Mouse (Mus musculus) lung, postnatal 10 days (tissue): ENCODE results near the gene Fam8a1.

Experiments used
- DNase-seq: peaks from one replicate; pipeline ENCODE4 v3.0.0; 2021

The Fam8a1 gene

DNA sequence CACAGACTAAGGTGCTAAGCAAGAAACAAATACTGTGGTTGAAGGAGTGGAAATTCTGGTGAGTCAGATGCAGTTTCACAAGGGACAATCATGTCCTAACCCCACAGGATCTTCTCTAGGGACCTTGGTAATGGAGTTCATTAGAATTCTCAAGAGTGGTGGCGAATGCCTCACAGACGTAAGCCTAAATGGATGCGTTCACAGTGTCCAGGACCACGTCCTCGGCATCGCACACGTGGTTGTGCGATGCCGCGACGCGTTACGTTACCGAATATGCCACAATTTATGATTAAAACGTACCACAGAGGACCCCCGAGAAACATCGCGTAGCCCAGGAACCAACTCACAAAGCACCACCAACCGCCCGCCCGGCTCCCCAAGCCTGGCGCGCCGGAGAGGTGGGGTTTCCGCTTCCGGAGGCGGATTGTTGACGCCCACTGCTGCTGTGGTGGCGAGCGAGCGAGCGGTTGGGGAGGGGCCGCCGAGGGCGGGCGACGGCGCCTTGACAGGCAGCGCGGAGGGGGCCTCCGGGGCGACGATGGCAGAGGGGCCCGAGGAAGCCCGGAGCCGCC is at the start of gene Fam8a1:
Gene Fam8a1, plus strand, starts transcription at position 475 of the 572 bp plus-strand sequence.
- peak; percentile 95 for DNase-seq

- DNase-seq: peak; percentile 53
Measured at GRCm38 (mm10) chr13:46619633-46620032, 49.7 kb upstream of the Fam8a1 start.

GRCm38 (mm10) chr13:46620964-46621757 is 48.2 kb upstream of the Fam8a1 start:
- no peak for DNase-seq

DNA sequence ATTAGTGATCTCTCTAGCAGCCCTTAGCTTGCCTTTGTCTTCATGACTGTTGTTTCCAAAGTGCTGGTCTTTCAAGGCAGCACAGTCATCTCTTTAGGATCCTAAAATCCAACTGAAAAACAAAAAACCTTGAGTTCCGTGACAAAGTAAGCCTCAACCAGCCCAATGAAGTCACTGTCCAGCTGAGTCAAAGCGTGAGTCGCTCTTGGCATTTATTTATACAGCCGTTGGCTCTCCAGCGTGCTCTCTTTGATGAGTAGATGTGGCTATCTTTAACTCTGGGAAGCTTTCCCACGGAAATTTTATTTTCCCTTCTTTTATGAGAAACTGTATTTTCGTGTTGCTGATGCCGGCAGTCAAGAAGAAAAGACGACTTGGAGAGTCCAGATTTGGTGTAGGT is 42.7 kb upstream of the Fam8a1 start:
- peak; percentile 30 for DNase-seq

- peak; percentile 81 for DNase-seq
Measured at GRCm38 (mm10) chr13:46627841-46628240, 41.5 kb upstream of the Fam8a1 start.

- DNase-seq: no peak
Measured at GRCm38 (mm10) chr13:46629391-46629790, 39.9 kb upstream of the Fam8a1 start.

- no peak for DNase-seq
Measured at GRCm38 (mm10) chr13:46632796-46633195, 36.5 kb upstream of the Fam8a1 start.

DNA sequence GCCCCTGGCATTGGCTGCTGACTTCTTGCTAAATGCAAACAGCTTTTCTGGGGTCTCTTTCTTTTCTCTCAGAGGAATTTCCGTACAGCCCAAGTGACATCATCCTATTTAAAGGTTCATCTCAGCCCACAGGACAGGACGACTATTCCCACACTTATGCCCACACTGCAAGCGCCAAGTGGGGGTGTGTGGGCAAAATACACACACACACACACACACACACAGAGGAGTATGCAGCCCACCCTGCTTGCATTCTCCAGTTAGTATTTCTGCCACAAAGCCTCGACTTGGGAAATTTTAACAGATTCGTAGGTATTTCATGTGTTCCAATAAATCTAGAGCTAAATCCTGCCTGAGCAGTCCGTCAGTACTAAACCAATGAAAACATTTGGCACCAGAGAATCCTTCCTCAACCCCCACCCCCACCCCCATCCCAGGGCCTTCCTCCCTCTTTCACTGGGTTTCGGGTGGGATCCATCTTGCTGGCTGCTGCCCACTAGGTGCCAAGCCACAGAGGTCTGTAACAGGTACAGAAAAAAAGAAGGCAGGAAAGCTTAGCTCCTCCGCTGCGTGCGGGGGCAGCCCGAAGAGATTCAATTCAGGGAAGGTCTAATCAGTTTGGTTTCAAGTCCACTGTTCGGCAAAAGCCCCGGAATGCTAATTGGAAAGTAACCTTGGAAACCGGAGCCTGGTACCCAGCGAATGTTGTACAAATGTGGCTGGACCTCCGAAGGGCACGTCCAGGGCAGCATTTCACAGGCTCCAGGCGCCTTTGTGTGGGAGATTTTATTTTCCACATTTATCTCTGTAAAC is 35.8 kb upstream of the Fam8a1 start:
- no peak for DNase-seq

DNA sequence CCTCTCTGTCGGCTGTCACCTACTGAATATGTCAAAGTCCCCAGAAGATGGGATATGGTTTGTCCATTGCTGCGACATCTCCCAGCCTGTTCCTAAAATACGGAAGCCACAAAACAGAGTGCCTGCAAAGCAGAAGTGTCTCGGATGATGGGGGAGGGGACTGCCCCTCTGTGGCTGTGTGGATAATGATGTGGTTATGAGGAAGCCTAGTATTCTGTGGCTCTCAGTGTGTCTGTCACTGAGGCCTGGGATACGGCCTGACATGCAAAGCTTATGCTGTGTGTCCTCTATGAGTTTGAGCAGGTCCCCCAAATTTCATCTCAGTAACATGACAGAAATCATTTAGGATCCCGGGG is 35.2 kb upstream of the Fam8a1 start:
- no peak for DNase-seq

GRCm38 (mm10) chr13:46640608-46641468 is 28.5 kb upstream of the Fam8a1 start:
- no peak for DNase-seq

DNA sequence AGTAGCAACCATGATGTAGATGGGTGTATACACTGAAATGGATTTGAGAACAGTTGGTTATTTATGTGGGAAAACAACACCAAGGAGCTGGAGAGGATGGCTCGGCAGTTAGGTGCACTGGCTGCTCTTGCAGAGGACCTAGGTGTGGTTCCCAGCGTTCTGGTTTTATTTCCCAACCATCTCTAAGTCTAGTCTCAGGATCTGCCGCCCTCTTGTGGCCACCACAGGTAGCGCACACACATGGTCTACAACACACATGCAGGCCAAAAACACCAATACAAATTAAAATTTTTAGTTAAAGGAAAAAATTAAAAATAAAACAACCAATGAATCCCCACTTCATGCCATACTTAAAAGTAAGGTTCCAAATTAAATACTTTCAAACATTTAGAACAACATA is 27.0 kb upstream of the Fam8a1 start:
- DNase-seq: no peak

DNA sequence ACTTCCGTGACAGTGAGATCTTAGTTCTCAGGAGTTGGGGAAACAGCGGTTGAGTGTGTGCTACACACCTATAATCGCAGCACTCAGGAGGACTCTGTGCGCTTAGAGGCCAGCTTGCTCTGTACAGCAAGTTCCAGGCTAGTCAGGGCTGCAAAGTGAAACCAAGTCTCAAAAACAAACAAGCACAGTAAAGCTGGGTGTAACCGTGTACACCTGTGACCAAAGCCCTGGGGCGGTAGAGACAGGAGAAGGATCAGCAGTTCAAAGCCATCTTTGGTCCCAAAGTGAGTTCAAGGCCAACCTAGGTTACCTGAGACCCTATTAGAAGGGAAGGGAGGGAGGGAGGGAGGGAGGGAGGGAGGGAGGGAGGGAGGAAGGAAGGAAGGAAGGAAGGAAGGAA is 25.1 kb upstream of the Fam8a1 start:
- no peak for DNase-seq

DNA sequence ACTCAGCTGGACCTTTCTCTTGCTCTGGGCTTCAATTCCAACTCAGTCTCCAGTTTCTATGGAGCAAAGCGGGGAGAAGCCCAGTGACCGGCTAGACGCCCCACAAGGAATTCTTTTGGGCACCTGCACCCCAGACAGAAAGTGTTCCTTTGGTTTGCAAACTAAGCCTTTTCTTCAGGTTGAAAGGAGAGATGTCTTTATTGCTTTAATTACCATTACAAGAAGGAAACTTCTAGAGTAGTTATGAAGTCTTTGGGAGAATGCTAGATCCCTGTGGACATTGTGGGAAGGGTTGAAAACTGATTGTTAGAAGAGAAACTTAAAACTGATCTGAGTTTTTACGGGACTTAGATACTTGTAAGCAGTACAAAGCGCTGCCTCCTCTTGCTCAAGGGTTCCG is 23.8 kb upstream of the Fam8a1 start:
- no peak for DNase-seq

DNA sequence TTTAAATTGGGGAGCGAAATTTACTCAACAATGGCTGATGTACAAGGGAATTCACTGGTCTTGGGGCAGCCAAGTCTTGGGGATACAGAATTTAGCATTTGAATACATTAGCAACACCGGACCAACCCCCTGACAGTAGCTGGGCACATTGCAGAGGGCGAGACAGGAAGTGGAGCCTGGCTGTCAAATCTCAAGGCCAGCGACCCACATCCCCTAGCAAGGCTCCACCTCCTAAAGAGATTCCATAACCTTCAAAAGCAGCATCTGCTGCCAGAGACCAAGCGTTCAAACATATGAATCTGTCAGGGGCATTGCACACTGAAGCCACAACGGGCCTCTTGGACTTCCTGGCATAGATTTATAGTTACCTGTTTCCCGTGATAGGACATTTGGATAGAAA is 17.5 kb upstream of the Fam8a1 start:
- no peak for DNase-seq

GRCm38 (mm10) chr13:46652671-46653070 is 16.7 kb upstream of the Fam8a1 start:
- DNase-seq: no peak

DNA sequence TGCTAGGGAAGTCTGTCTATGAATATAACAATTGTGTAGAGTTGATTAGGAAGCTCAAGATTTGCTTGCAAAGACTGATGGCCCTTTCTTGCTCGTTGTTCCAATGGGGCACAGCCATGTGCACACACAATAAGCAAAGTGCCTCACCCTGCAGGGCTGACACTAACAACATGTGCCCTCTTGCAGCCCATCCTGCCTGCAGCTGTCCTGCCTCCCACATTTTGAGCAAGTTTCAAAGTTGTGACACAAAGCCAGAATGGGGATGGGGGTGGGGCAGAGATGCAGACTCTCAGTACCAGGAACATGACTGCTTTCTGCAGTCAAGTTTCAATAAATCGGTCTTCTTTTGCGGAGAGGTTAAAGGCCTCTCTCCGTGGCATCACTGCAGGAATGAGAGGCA is 15.7 kb upstream of the Fam8a1 start:
- DNase-seq: no peak

DNA sequence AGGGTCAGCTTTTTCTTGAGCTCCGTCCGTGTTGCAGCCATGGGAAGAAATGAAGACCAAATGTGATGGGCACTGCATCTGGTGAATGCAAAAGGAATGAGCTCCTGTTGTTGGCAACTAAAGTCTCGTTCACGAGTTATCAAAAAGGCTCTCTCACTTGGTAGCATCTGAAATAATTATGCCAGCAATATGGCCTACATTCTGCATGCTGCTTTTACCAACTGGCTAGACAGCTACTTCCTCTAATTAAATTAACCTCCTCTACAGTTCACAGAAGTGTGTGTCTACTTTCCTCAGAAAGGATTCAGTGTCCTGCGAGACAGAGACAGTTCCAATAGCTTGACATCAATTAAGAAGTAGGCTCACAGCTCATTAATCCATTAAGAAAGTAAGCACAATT is 14.8 kb upstream of the Fam8a1 start:
- no peak for DNase-seq

DNA sequence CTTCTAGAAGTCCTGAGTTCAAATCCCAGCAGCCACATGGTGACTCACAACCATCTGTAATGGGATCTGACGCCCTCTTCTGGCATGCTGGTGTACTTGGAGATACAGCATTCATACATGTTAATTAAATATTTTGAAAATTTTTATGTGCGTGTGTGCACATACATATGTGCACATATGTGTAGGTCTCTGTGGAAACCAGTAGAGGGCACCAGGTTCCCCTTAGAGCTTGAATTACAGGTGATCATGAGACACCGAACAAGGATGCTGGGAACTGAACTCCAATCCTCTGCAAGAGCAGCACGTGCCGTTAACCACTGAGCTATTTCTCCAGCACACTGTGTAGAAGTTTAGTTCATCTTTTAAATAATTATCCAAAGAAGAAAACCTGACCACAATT is 10.1 kb upstream of the Fam8a1 start:
- DNase-seq: no peak

DNA sequence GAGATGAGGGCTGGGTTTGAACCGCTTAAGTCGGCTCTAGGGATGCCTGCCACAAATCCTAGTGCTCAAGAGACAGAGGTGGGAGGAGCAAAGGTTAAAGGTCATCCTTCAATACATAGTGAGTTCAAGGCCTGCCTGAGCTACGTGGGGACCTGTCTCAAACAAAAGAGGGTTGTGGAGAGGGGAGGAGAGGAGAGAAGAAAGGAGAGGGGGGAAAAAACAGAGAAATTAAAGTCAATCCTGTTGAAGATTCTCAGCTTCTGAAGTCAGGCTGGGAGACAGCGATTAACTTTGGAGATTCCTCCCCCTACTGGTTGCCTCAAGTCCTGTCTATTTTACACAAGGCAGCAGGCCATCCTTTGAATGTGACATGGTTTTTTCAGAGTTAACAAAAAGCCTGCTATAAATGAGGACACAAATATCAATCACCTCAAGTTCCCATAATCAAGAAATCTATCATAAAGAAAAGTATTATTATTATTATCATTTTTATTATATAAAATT is 5.8 kb upstream of the Fam8a1 start:
- DNase-seq: peak; percentile 57

DNA sequence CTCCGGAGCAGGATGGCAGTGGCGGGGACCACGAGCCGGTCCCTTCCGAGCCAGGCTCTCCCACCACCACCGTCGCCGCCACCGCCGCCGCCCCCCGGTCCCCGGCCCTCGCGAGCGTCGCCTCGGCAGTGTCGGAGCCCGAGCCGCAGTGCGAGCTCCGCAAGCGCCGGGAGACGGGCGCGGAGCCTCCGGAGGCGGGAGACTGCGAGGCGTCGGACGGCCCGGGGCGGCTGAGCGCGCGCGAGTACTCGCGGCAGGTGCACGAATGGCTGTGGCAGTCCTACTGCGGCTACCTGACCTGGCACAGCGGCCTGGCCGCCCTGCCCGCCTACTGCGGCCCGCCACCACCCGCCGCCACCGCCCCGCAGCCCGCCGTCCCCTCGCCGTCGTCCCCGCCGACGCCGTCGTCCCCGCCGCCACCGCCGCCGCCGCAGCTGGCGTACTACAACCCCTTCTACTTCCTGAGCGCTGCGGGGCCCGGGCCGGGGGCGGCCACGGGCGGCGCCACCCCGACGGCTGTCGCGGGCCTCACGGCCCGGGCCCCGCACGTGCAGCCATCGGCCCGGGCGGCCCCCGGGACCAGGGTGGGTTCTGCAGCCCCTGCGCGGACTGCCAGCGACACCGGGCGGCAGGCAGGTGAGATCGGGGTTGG is 424 bp downstream of the Fam8a1 start:
- peak; percentile 19 for DNase-seq

DNA sequence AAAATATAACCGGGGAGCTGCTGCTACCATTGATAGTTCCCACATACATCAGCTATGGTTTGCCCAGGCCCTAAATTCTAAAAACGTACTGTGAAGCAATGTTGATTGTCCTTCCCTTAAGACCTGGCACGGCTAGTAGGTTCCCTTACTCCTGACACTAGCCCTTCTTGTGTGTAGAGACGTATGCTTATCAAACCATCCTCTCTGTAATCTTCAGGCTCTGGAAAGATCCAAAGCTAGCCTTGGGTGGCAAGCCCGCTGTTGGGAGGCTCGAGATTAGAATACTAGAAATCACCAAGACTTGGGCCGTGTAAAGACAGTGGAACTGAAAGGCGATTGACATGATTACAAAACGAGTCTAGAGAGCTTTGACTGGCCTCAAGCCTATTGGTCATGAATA is 1.2 kb downstream of the Fam8a1 start:
- no peak for DNase-seq

- no peak for DNase-seq
Measured at GRCm38 (mm10) chr13:46674601-46675000, 5.3 kb downstream of the Fam8a1 start.
